Mouse (Mus musculus) thymus, adult 2 months (tissue): ENCODE results near the gene Btnl2.

ENCODE experiments used
- CTCF ChIP-seq: fragments of 200-500 bp; IDR thresholded peaks from 2 replicates; pipeline ENCODE4 v1.5.1; 2012; ENCODE audit warnings: mild to moderate bottlenecking, control low read depth, low read length, moderate library complexity, borderline replicate concordance; ENCODE audit not compliant: control insufficient read depth, poor library complexity, insufficient read depth; ENCODE audit errors: extremely low read depth
- POLR2A ChIP-seq: fragments of 200-500 bp; IDR thresholded peaks from 2 replicates; pipeline ENCODE4 v1.6.1; 2012; ENCODE audit warnings: mild to moderate bottlenecking, low read length, control low read depth, moderate library complexity; ENCODE audit not compliant: control insufficient read depth, poor library complexity, insufficient read depth; ENCODE audit errors: extremely low read depth

DNA sequence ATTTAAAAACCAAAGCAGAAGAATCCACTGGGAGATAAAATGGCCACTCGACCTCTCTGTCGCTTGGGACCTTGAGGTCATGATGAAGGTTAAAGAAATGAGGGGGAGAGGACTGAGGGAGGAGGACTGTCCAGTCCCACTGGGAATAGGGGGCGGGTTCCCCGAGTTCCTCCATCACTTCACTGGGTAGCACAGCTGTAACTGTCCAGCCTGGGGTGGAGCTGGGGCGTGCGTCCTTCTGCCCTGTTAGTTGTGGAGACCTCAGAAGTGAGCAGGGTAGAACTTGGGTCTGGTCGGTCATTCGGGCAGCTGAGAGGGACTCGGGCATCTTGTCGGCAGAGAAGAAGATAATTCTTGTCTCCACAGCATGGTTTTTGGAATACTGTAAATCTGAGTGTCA lies 45.4 kb upstream of the Btnl2 start:
- TF ChIP-seq POLR2A (no peak), CTCF (no peak)
